Mouse (Mus musculus) erythroblast, embryonic 14.5 days (primary cell): ENCODE data around the gene Fmo5.

Experiments used
- GATA1 ChIP-seq: IDR thresholded peaks from 2 replicates; pipeline ENCODE4 v1.6.1; 2012; ENCODE audit warnings: low read length, inconsistent platforms, mixed read lengths
- TAL1 ChIP-seq: IDR thresholded peaks from 3 replicates; pipeline ENCODE4 v1.6.1; 2012; ENCODE audit warnings: low read length, inconsistent platforms, mixed read lengths

- no peak for TF ChIP-seq GATA1
- no peak for TF ChIP-seq TAL1
Measured at GRCm38 (mm10) chr3:97658426-97659193, 30.0 kb downstream of the Fmo5 start.
